Mouse (Mus musculus): ENCODE measurements at regions not wholly inside any gene's neighbourhood (a gene's known extent, or its start where the extent isn't known, plus 50 kb on each side); places are given as distances from the start of the nearest gene placed in this dataset.

DNA sequence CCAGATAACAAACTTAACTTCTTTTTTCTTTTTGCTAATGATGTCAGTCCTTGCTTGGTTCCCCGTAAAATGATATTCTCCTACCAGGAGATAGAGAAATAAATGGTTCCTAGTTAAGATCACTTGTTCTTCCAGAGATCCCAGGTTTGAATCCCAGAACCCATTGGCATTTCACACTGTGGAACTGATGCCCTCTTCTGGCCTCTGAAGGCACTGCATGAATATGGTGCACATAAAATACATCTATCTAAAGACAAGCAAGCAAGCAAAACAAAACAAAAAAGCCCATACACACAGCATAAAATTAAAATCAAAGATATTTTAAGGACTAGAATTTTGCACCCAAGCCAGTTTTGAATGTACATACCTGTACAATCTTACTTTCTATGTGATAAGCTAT lies 162.5 kb downstream of the 1700010I14Rik start:
- TF ChIP-seq POLR2A (IDR thresholded peaks at IDR 0.05; ENCODE audit: borderline replicate concordance, insufficient read depth, low read length) (no peak), CTCF (IDR thresholded peaks at IDR 0.05; ENCODE audit: borderline replicate concordance, insufficient read depth, low read depth, low read length) (no peak)
